Mouse (Mus musculus): ENCODE data around the gene Tnrc18.

GRCm38 (mm10) chr5:142703569-142703968, 113.9 kb downstream of the Tnrc18 start:
- TF ChIP-seq KAT2A (IDR thresholded peaks at IDR 0.05; ENCODE audit: insufficient replicate concordance, low read length) (no peak), POLR2AphosphoS2 (IDR thresholded peaks at IDR 0.05; ENCODE audit: low read depth, low read length) (no peak), CTCF (conservative IDR thresholded peaks at IDR 0.05 in 1 of 2, IDR thresholded peaks at IDR 0.05 in 1 of 2; ENCODE audit: low read depth in 2 of 2, low read length in 2 of 2) (no peak), HCFC1 (IDR thresholded peaks at IDR 0.05; ENCODE audit: low read depth, low read length) (no peak), TCF12 (IDR thresholded peaks at IDR 0.05; ENCODE audit: low read depth, low read length) (no peak), ZNF384 (IDR thresholded peaks at IDR 0.05; ENCODE audit: low read depth, low read length) (no peak), JUND (conservative IDR thresholded peaks at IDR 0.05; ENCODE audit: low read depth, low read length) (no peak), EP300 (IDR thresholded peaks at IDR 0.05; ENCODE audit: low read length) (no peak), ZKSCAN1 (IDR thresholded peaks at IDR 0.05; ENCODE audit: borderline replicate concordance, low read depth, low read length) (no peak), MAZ (IDR thresholded peaks at IDR 0.05; ENCODE audit: low read depth, low read length) (no peak)

Measured in CH12.LX (cell line).